In genomic region chr1:72854337-72855237, GRCm38 (mm10) we compare ENCODE assay signal across 8 mouse cellular contexts. TPM values are rescaled to one million over a fixed set of nuclear protein-coding genes. Genes with fewer than 3 reads are reported as not detected.
A peak's percentile ranks its signal among the peaks of the same experiment; 100 is the strongest.
DNase-seq lines count a peak whose midpoint lies in the region; ATAC-seq and TF ChIP-seq lines count a peak whose summit lies in the region.

No protein-coding gene starts in this region.

- H3K4me3 ChIP-seq in heart, postnatal 0 days (ENCODE audit: low read depth, low read length): no peak overlapping the region
- H3K4me3 ChIP-seq in heart, embryonic 10.5 days: no peak overlapping the region
- H3K4me3 ChIP-seq in forebrain, embryonic 16.5 days (replicated peaks; ENCODE audit: low read length): no peak overlapping the region
- H3K4me3 ChIP-seq in midbrain, postnatal 0 days (ENCODE audit: low read depth, low read length): no peak overlapping the region

- peak; percentile 36 for DNase-seq in heart, postnatal 0 days (ENCODE audit: low spot score)
- DNase-seq in heart, embryonic 10.5 days (ENCODE audit: low spot score): no peak
- peak; percentile 23 for DNase-seq in CD4-positive helper T cell, adult 2 months (ENCODE audit: low read depth, low spot score)
- DNase-seq in brain, embryonic 14.5 days (ENCODE audit: low read depth): peak; percentile 81
- DNase-seq in left cerebral cortex, postnatal 25 days (ENCODE audit: low spot score in 2 of 2): peak; percentile 57 to 60
- DNase-seq in midbrain, postnatal 0 days (ENCODE audit: low spot score): peak; percentile 82
- no peak for DNase-seq in gastrocnemius, adult 18-20 months (ENCODE audit: low spot score)

- no peak for TF ChIP-seq POLR2A in brain, embryonic 14.5 days (IDR thresholded peaks at IDR 0.05; ENCODE audit: borderline replicate concordance, extremely low read depth, insufficient read depth, insufficient read length, poor library complexity, severe bottlenecking)

- H3K4me2 ChIP-seq in heart, postnatal 0 days (ENCODE audit: low read depth, low read length): no peak overlapping the region
- H3K4me2 ChIP-seq in forebrain, embryonic 16.5 days (ENCODE audit: low read length): no peak overlapping the region
- H3K4me2 ChIP-seq in midbrain, postnatal 0 days (ENCODE audit: low read depth, low read length, poor library complexity, severe bottlenecking): no peak overlapping the region

- no peak overlapping the region for H3K27ac ChIP-seq in heart, postnatal 0 days (ENCODE audit: low read depth)
- no peak overlapping the region for H3K27ac ChIP-seq in heart, embryonic 10.5 days
- no peak overlapping the region for H3K27ac ChIP-seq in forebrain, embryonic 16.5 days (ENCODE audit: low read length)
- no peak overlapping the region for H3K27ac ChIP-seq in midbrain, postnatal 0 days (ENCODE audit: low read depth, low read length)

- 51% methylated on average over 10 of the region's 10 CpGs for WGBS in heart, postnatal 0 days
- WGBS in heart, embryonic 10.5 days: 56% methylated on average over 10 of the region's 10 CpGs
- 43% methylated on average over 10 of the region's 10 CpGs for WGBS in forebrain, embryonic 16.5 days
- WGBS in midbrain, postnatal 0 days: 51% methylated on average over 10 of the region's 10 CpGs

- H3K36me3 ChIP-seq in heart, postnatal 0 days (replicated peaks; ENCODE audit: control insufficient read depth, insufficient read depth, low read length): no peaks in the 10 kb centered on the region
- peaks cover 29% of the 10 kb centered on the region for H3K36me3 ChIP-seq in heart, embryonic 10.5 days
- peaks cover 4% of the 10 kb centered on the region; the same call in 1 of the 2 replicates for H3K36me3 ChIP-seq in forebrain, embryonic 16.5 days (ENCODE audit: control insufficient read depth, insufficient read depth)
- H3K36me3 ChIP-seq in midbrain, postnatal 0 days (ENCODE audit: insufficient read depth, low read length): no peaks in the 10 kb centered on the region

- no peaks in the 10 kb centered on the region for H3K4me1 ChIP-seq in heart, postnatal 0 days (ENCODE audit: control insufficient read depth, insufficient read depth)
- no peaks in the 10 kb centered on the region for H3K4me1 ChIP-seq in heart, embryonic 10.5 days
- peaks cover 9% of the 10 kb centered on the region; the same call in 1 of the 2 replicates for H3K4me1 ChIP-seq in forebrain, embryonic 16.5 days (replicated peaks; ENCODE audit: control insufficient read depth, insufficient read depth, low read length)
- H3K4me1 ChIP-seq in midbrain, postnatal 0 days (ENCODE audit: insufficient read depth, low read length): no peaks in the 10 kb centered on the region

- TF ChIP-seq CTCF in heart, postnatal 0 days (IDR thresholded peaks at IDR 0.05; ENCODE audit: low read depth): peak; percentile 98
- peak; percentile 91; the same call in 1 of the 2 replicates for TF ChIP-seq CTCF in brain, embryonic 14.5 days (IDR thresholded peaks at IDR 0.05; ENCODE audit: borderline replicate concordance, extremely low read depth, insufficient read depth, insufficient read length)
- TF ChIP-seq CTCF in midbrain, postnatal 0 days (IDR thresholded peaks at IDR 0.05): peak; percentile 99

- 0 out of 2 replicates have a peak, but pooled peaks have one; percentile 28 for ATAC-seq in heart, postnatal 0 days (ENCODE audit: insufficient read depth, low read depth)
- peak; percentile 64 for ATAC-seq in forebrain, embryonic 16.5 days
- ATAC-seq in midbrain, postnatal 0 days (ENCODE audit: low FRiP score): no peak

- no peaks in the 10 kb centered on the region for H3K9me3 ChIP-seq in heart, postnatal 0 days (replicated peaks; ENCODE audit: control insufficient read depth, low read length)
- no peaks in the 10 kb centered on the region for H3K9me3 ChIP-seq in heart, embryonic 10.5 days
- H3K9me3 ChIP-seq in forebrain, embryonic 16.5 days (ENCODE audit: control insufficient read depth, low read length): no peaks in the 10 kb centered on the region
- no peaks in the 10 kb centered on the region for H3K9me3 ChIP-seq in midbrain, postnatal 0 days (ENCODE audit: low read length)

- no peaks in the 10 kb centered on the region for H3K27me3 ChIP-seq in heart, postnatal 0 days (ENCODE audit: control insufficient read depth, insufficient read depth, low read length)
- H3K27me3 ChIP-seq in heart, embryonic 10.5 days (ENCODE audit: insufficient read depth, poor library complexity, severe bottlenecking): no peaks in the 10 kb centered on the region
- no peaks in the 10 kb centered on the region for H3K27me3 ChIP-seq in forebrain, embryonic 16.5 days (replicated peaks; ENCODE audit: control insufficient read depth, insufficient read depth, low read length)
- no peaks in the 10 kb centered on the region for H3K27me3 ChIP-seq in midbrain, postnatal 0 days (ENCODE audit: insufficient read depth, low read length)

- TF ChIP-seq EP300 in heart, postnatal 0 days (IDR thresholded peaks at IDR 0.05; ENCODE audit: low read depth): no peak

- intact Hi-C loops in left cerebral cortex, postnatal 25 days (cut with DNase I): loop anchor here (1.0 to 10.0 kb wide), 3 partner anchors 137 to 547 kb away; partner anchors contain the start of gene Xrcc5

- H3K9ac ChIP-seq in heart, postnatal 0 days (replicated peaks; ENCODE audit: low read depth, low read length): no peak overlapping the region
- H3K9ac ChIP-seq in forebrain, embryonic 16.5 days (replicated peaks; ENCODE audit: low read depth, low read length): no peak overlapping the region
- H3K9ac ChIP-seq in midbrain, postnatal 0 days (replicated peaks; ENCODE audit: low read length, poor library complexity, severe bottlenecking): 0 out of 2 replicates have a peak overlapping the region, but pooled peaks have one; percentile 4

RNA-seq across cellular contexts. Expression of gene Igfbp5, which starts 20.1 kb away (rescaled TPM):
- 147 and 170 TPM in 2 replicates for total RNA-seq in heart, postnatal 0 days (2014; rRNA removed; ENCODE audit: low replicate concordance)
- 50.8 and 55.4 TPM in 2 replicates for polyA plus RNA-seq in heart, postnatal 0 days (2015; fragmentation: Nextera tagmentation; extraction: Ambion mirVana)
- 158 and 178 TPM in 2 replicates for polyA plus RNA-seq in heart, embryonic 10.5 days (2016; fragmentation: Nextera tagmentation; extraction: Ambion mirVana)
- polyA plus RNA-seq in brain, embryonic 14.5 days (2012; rRNA removed): 31.0 and 73.8 TPM in 2 replicates
- 26.8 and 31.0 TPM in 2 replicates for polyA plus RNA-seq in forebrain, embryonic 16.5 days (2015; fragmentation: Nextera tagmentation; extraction: Ambion mirVana)
- 10 to 100 TPM; 45.6 to 55.1 TPM for total RNA-seq in left cerebral cortex, postnatal 25 days (2021)
- total RNA-seq in midbrain, postnatal 0 days (2014; rRNA removed): 109 and 127 TPM in 2 replicates
- polyA plus RNA-seq in midbrain, postnatal 0 days (2015; fragmentation: Nextera tagmentation; extraction: Ambion mirVana): 42.8 and 47.4 TPM in 2 replicates
- total RNA-seq in gastrocnemius, adult 18-20 months (2021): 100 to 1,000 TPM; 189 to 235 TPM

RNA-seq across cellular contexts. Expression of gene Igfbp2, which starts 30.3 kb away (rescaled TPM):
- total RNA-seq in heart, postnatal 0 days (2014; rRNA removed; ENCODE audit: low replicate concordance): 24.1 and 140 TPM in 2 replicates
- 10.2 and 12.7 TPM in 2 replicates for polyA plus RNA-seq in heart, postnatal 0 days (2015; fragmentation: Nextera tagmentation; extraction: Ambion mirVana)
- 137 and 226 TPM in 2 replicates for polyA plus RNA-seq in heart, embryonic 10.5 days (2016; fragmentation: Nextera tagmentation; extraction: Ambion mirVana)
- 328 and 384 TPM in 2 replicates for polyA plus RNA-seq in brain, embryonic 14.5 days (2012; rRNA removed)
- polyA plus RNA-seq in forebrain, embryonic 16.5 days (2015; fragmentation: Nextera tagmentation; extraction: Ambion mirVana): 279 and 331 TPM in 2 replicates
- 10 to 100 TPM; 82.3 to 88.2 TPM for total RNA-seq in left cerebral cortex, postnatal 25 days (2021)
- total RNA-seq in midbrain, postnatal 0 days (2014; rRNA removed): 432 and 450 TPM in 2 replicates
- 272 and 323 TPM in 2 replicates for polyA plus RNA-seq in midbrain, postnatal 0 days (2015; fragmentation: Nextera tagmentation; extraction: Ambion mirVana)
- total RNA-seq in gastrocnemius, adult 18-20 months (2021): under 1 TPM; 0.28 to 0.62 TPM

Comparison
In these comparisons a context has a peak if more than half of its experiments do, and no peak if none do; other contexts are left out.
1. DNase-seq: peak in heart, postnatal 0 days (single experiment), CD4-positive helper T cell, adult 2 months (single experiment), brain, embryonic 14.5 days (single experiment), left cerebral cortex, postnatal 25 days (2 of 2) and midbrain, postnatal 0 days (single experiment); none in heart, embryonic 10.5 days (single experiment) and gastrocnemius, adult 18-20 months (single experiment).
2. RNA of gene Igfbp2, which starts 30.3 kb away (polyA plus RNA-seq): 328 to 384 TPM in brain, embryonic 14.5 days, 279 to 331 TPM in forebrain, embryonic 16.5 days, 272 to 323 TPM in midbrain, postnatal 0 days and 137 to 226 TPM in heart, embryonic 10.5 days; 10.2 to 12.7 TPM in heart, postnatal 0 days; every median in the first group is over 10 times any median in the second.
3. Peak in every context shown above with its lines, with median percentiles within 50 percentile points of each other: CTCF ChIP-seq.